Mouse (Mus musculus): Measurements from ENCODE around the gene D330020A13Rik.

GRCm38 (mm10) chr6:120312443-120312842 is 18.3 kb downstream of the D330020A13Rik start:
- TF ChIP-seq RCOR1 (IDR thresholded peaks at IDR 0.05; ENCODE audit: low read depth, low read length) (no peak), SIN3A (IDR thresholded peaks at IDR 0.05; ENCODE audit: low read length) (no peak), POLR2A (IDR thresholded peaks at IDR 0.05; ENCODE audit: control insufficient read depth in 1 of 2, insufficient read depth in 1 of 2, low read depth in 1 of 2, low read length in 2 of 2, poor library complexity in 1 of 2) (no peak), TBP (IDR thresholded peaks at IDR 0.05; ENCODE audit: low read depth, low read length) (no peak)

Data from MEL (cell line).